Mouse (Mus musculus): ENCODE measurements around the gene Olfr692. TPM values are rescaled to one million over a fixed set of nuclear protein-coding genes. Genes with fewer than 3 reads are reported as not detected.

Gene Olfr692
- not detected in 2 replicates for polyA plus RNA-seq (2012)

GRCm38 (mm10) chr7:105367930-105368329 lies at the start of gene Olfr692:
Olfr692 (plus strand) TSS chr7:105368230.
- no peak for TF ChIP-seq GATA1 (IDR thresholded peaks at IDR 0.05; ENCODE audit: low read length)

DNA sequence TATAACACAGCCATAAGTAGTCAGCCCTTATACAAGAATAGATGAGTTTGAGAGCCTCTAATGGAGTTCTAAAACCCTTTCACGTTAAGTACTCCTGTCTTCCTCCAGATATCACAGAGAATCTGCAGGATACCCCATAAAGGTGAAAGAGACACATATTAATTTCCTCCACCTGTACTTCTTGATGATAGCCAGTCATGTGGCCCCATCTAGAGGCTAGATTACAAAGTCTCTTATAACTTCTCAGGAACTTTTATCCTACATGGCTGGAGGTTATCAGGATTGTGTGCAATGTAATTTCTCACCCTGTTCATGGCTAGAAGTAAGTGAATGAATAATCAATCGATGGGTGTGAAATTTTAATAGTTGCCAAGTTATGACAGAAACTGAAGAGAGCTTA lies 42.7 kb upstream of the Olfr692 start:
- TF ChIP-seq GATA1 (IDR thresholded peaks at IDR 0.05; ENCODE audit: low read length): no peak

DNA sequence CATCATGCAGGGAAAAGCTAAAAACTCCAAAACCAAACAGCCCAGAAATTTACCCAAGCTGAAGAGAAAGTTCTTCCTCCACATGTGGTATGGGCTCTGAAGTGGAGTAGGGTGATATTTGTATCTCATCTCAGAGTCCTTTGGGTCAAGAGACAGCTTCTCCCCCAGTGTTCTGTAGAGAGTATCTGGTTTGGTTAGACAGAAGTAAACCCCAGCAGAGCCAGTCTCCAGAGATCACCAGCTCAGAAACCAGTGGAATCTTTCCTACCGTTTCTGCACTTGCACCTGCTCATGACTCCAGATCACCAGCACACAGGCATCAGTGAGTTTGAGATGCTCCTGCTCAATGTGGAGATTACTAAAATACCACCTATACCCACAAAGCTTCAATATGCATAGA lies 34.0 kb upstream of the Olfr692 start, which contains the start of gene Olfr690:
Gene Olfr690, minus strand, starts transcription at position 101 of the 400 bp plus-strand sequence.
- no peak for TF ChIP-seq GATA1 (IDR thresholded peaks at IDR 0.05; ENCODE audit: low read length)

- TF ChIP-seq GATA1 (IDR thresholded peaks at IDR 0.05; ENCODE audit: low read length): no peak
Observed at GRCm38 (mm10) chr7:105342170-105342569, 25.9 kb upstream of the Olfr692 start, which contains the start of gene Olfr691. Olfr691 (minus strand) TSS chr7:105342270.

GRCm38 (mm10) chr7:105342752-105343151 lies 25.3 kb upstream of the Olfr692 start:
- TF ChIP-seq GATA1 (IDR thresholded peaks at IDR 0.05; ENCODE audit: low read length): no peak

- TF ChIP-seq GATA1 (IDR thresholded peaks at IDR 0.05; ENCODE audit: low read length): no peak
Observed at GRCm38 (mm10) chr7:105361713-105362112, 6.3 kb upstream of the Olfr692 start.

DNA sequence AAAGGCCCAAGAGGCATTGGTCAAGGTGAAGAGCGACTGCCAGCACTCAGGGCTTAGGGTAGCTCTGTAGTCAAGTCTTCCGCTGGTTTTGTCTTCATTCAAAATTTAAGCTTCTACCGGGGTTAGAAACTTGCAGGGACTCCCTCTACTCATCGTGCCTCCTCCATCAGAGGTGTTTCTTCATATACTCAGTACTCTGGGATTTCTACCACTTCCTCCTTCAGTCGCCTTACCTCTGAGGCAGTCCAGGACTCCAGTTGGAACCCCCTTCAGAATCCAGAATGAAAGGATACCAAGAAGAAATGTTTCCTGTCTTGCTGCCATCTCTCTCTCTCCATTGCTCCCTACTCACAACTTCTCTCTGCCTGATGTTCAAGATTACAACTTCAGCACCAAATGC lies 762 bp upstream of the Olfr692 start:
- no peak for TF ChIP-seq GATA1 (IDR thresholded peaks at IDR 0.05; ENCODE audit: low read length)

DNA sequence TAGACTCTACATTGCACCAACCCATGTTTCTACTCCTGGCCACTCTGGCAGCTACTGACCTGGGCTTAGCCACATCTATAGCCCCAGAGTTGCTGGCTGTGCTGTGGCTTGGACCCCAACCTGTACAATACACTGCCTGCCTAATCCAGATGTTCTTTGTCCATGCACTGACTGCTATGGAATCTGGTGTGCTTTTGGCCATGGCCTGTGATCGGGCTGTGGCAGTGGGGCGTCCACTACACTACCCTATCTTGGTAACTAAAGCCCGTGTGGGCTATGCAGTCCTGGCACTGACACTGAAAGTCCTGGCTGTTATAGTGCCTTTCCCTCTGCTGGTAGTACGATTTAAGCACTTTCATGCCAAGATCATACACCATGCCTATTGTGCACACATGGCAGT lies 491 bp downstream of the Olfr692 start:
- TF ChIP-seq GATA1 (IDR thresholded peaks at IDR 0.05; ENCODE audit: low read length): no peak

DNA sequence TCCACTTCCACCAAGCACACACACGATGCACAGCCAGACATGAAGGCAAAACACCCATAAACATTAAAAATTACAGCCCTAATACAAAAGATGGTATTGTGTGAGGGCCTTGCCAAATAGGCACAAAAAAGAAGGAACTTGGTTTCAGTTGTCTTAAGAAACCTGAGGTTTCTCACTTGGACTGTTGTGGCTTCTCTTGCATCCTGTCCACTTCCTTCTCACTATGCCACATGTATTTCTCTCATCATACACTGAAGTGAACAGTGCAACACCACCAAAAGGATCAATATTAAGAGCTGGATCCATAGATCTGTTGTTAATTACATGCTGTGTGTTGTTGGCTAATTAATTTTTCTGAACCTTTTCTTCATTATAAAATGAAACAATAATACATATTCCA lies 4.9 kb downstream of the Olfr692 start:
- TF ChIP-seq GATA1 (IDR thresholded peaks at IDR 0.05; ENCODE audit: low read length): no peak

- TF ChIP-seq GATA1 (IDR thresholded peaks at IDR 0.05; ENCODE audit: low read length): no peak
Observed at GRCm38 (mm10) chr7:105373509-105373908, 5.5 kb downstream of the Olfr692 start.

- TF ChIP-seq GATA1 (IDR thresholded peaks at IDR 0.05; ENCODE audit: low read length): no peak
Observed at GRCm38 (mm10) chr7:105373976-105374375, 5.9 kb downstream of the Olfr692 start.

- no peak for TF ChIP-seq GATA1 (IDR thresholded peaks at IDR 0.05; ENCODE audit: low read length)
Observed at GRCm38 (mm10) chr7:105374866-105375265, 6.8 kb downstream of the Olfr692 start, which contains the start of gene Gm5901. Gm5901 (plus strand) TSS chr7:105375038.

GRCm38 (mm10) chr7:105380329-105380728 lies 12.3 kb downstream of the Olfr692 start:
- no peak for TF ChIP-seq GATA1 (IDR thresholded peaks at IDR 0.05; ENCODE audit: low read length)

- no peak for TF ChIP-seq GATA1 (IDR thresholded peaks at IDR 0.05; ENCODE audit: low read length)
Observed at GRCm38 (mm10) chr7:105387696-105388095, 19.7 kb downstream of the Olfr692 start.

- no peak for TF ChIP-seq GATA1 (IDR thresholded peaks at IDR 0.05; ENCODE audit: low read length)
Observed at GRCm38 (mm10) chr7:105390236-105390635, 22.2 kb downstream of the Olfr692 start.

DNA sequence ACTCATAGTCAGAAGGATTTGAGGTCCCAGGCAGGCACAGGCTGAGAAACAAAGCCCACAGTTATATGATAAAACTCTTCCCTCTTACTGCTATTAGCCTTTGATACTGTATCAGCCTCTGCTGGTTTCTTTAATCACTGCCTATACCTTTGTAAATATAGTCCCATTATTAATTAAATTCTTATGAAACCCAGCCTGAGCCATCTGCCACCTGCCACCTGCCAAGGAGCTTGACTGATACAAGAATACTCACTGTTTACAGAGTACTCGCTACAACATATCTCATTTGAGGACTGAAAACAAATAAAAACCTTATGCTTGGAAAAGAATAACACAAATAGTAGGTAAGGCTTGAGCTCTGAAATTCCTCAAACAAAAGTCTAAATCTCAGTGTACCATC lies 26.6 kb downstream of the Olfr692 start:
- TF ChIP-seq GATA1 (IDR thresholded peaks at IDR 0.05; ENCODE audit: low read length): no peak

DNA sequence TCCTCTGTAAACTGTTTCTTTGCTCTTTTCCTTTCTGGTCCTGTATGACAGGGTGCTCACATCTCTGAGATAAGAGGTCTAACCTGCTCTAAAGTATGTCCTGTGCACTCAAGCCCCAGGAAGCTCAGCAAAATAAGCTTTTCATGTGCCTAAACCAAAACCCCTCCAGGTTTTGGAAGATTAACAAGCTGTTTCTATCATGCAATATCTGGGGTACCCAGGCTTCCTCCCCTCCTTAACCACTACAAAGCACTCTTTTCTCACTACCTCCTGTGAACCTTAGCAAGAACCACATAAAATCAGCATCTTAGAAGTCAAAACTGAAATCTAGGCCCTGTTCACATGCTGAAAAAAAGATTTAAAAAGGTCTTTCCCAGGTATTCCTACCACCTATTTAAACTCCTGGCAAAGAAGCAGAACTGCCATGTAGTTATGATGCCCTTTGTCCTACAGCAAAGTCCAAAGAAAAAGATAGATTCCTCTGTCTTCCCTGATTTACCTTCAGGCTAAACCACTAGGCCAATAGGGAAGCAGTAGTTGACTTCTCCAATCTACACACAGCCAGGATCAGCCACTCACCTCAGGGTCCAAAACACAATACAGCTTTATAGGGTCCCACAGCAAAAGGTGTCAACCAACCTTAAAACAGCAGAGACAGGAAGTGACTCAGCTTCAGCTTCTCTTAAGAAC lies 27.2 kb downstream of the Olfr692 start:
- no peak for TF ChIP-seq GATA1 (IDR thresholded peaks at IDR 0.05; ENCODE audit: low read length)

Measured in G1E-ER4 (cell line).